Mouse (Mus musculus) retina, embryonic 14.5 days (tissue): ENCODE measurements around the gene Snap47.

Source experiments
- DNase-seq: peaks from one replicate; pipeline ENCODE4 v3.0.0-alpha.2; 2015; ENCODE audit warnings: low spot score

The Snap47 gene

GRCm38 (mm10) chr11:59451086-59451485 lies at the start of gene Snap47:
TSS of gene Snap47 (minus strand) at chr11:59451186.
- no peak for DNase-seq

- DNase-seq, result no peak
Measured at GRCm38 (mm10) chr11:59497747-59498146, 46.8 kb upstream of the Snap47 start.

GRCm38 (mm10) chr11:59496672-59497310 lies 45.8 kb upstream of the Snap47 start:
- no peak for DNase-seq

GRCm38 (mm10) chr11:59486222-59486621 lies 35.2 kb upstream of the Snap47 start:
- no peak for DNase-seq

- DNase-seq, result no peak
Measured at GRCm38 (mm10) chr11:59485641-59486040, 34.7 kb upstream of the Snap47 start.

- DNase-seq, result peak; percentile 85
Measured at GRCm38 (mm10) chr11:59483212-59483611, 32.2 kb upstream of the Snap47 start.

GRCm38 (mm10) chr11:59477240-59477639 lies 26.3 kb upstream of the Snap47 start:
- no peak for DNase-seq

GRCm38 (mm10) chr11:59472326-59472677 lies 21.3 kb upstream of the Snap47 start, which contains the start of gene Zfp867:
TSS of gene Zfp867 (minus strand) at chr11:59472474.
- peak; percentile 98 for DNase-seq

- peak; percentile 17 for DNase-seq
Measured at GRCm38 (mm10) chr11:59471413-59472325, 20.7 kb upstream of the Snap47 start.

- DNase-seq, result no peak
Measured at GRCm38 (mm10) chr11:59460459-59460858, 9.5 kb upstream of the Snap47 start.

- DNase-seq, result no peak
Measured at GRCm38 (mm10) chr11:59458973-59459372, 8.0 kb upstream of the Snap47 start.

- DNase-seq, result no peak
Measured at GRCm38 (mm10) chr11:59456891-59457290, 5.9 kb upstream of the Snap47 start.

GRCm38 (mm10) chr11:59456346-59456745 lies 5.4 kb upstream of the Snap47 start:
- no peak for DNase-seq

- no peak for DNase-seq
Measured at GRCm38 (mm10) chr11:59450230-59450771, 685 bp downstream of the Snap47 start.

- DNase-seq, result peak; percentile 94
Measured at GRCm38 (mm10) chr11:59449741-59450229, 1.2 kb downstream of the Snap47 start, which contains the start of gene Jmjd4. TSS of gene Jmjd4 (plus strand) at chr11:59450045.

GRCm38 (mm10) chr11:59443102-59443501 lies 7.9 kb downstream of the Snap47 start:
- no peak for DNase-seq

- DNase-seq, result no peak
Measured at GRCm38 (mm10) chr11:59437954-59438353, 13.0 kb downstream of the Snap47 start.

GRCm38 (mm10) chr11:59432261-59432660 lies 18.7 kb downstream of the Snap47 start:
- DNase-seq, result no peak

GRCm38 (mm10) chr11:59429959-59430358 lies 21.0 kb downstream of the Snap47 start:
- DNase-seq, result no peak

- no peak for DNase-seq
Measured at GRCm38 (mm10) chr11:59428057-59428660, 22.8 kb downstream of the Snap47 start.

GRCm38 (mm10) chr11:59425671-59426101 lies 25.3 kb downstream of the Snap47 start:
- DNase-seq, result peak; percentile 3

GRCm38 (mm10) chr11:59423010-59423588 lies 27.9 kb downstream of the Snap47 start:
- DNase-seq, result no peak
